Mouse (Mus musculus): ENCODE data around the gene Junb.
A peak's percentile ranks its signal among the peaks of the same experiment; 100 is the strongest.

Junb gene

DNA sequence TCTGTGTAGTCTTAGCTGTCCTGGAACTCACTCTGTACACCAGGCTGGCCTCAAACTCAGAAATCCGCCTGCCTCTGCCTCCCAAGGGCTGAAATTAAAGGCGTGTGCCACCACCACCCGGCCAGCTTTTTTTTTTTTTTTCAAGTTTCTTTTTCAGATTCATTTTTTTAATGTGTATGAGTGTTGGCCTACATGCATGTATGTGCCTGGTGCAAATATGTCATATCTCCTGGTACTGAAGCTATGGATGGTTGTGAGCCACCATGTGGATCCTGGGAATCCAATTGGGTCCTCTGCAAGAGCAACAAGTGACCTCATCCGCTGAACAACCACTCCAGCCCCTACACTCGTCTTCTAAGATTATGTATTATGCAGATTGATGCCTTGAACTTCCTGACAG is 8.9 kb upstream of the Junb start:
- DNase-seq = no peak

DNA sequence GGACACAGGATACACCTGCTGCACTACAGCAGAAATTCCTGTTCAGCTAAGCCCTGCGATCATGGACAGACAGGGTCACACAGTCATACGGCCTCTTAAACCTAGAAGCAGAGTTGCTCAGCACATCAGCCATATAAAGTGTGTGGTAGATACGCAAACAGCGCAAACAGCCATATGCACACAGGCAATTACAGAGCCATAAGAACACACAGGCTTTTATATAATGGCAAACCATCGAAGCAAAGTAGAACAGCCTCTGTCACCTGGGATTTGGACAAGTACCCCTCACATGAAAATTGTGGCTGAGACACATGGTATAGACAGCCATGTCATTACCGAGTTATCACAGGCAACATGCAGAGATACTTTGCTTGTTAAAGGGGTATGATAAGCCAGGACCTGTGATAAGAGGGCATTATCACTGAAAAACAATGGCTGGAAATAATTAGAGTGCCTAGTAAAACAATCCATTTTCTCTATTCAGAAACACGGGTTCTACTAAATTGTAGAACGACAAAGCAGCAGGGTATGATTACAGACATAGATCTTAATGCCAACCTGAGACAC is 7.9 kb upstream of the Junb start:
- no peak for DNase-seq

DNA sequence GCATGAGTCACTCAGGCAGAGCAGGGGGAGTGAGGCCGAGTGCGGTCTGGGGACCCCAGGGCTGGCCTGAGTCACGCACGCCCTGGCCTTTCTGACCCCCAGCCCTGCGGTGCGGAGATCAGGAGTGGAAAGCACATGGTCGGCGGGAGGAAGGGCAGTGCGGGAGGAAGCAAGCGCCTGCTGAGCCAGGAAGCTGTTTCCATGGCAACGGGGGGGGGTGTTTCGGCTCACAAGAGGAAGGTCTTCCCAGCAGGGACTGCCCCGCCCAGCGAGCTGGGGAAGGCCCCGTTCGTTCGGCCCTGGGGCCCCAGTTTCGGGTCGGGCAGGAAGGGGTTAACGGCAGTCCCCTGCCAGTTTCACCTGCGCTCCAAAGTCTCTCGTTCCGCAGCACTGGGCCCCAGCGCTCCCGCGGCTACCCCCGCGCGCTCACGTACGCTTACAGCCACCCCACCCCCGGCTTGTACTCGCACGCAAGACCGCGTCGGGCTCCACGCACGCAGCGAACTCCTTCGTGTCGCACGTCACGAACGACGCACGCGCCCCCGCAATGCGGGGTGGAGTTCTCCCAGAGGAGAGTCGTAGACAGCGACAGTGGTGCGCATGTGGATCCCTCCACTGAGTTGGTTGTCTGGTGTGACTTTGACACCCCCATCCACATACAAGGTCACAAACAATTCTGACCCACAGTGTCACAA is 7.3 kb upstream of the Junb start:
- peak; percentile 89 to 91 for DNase-seq

DNA sequence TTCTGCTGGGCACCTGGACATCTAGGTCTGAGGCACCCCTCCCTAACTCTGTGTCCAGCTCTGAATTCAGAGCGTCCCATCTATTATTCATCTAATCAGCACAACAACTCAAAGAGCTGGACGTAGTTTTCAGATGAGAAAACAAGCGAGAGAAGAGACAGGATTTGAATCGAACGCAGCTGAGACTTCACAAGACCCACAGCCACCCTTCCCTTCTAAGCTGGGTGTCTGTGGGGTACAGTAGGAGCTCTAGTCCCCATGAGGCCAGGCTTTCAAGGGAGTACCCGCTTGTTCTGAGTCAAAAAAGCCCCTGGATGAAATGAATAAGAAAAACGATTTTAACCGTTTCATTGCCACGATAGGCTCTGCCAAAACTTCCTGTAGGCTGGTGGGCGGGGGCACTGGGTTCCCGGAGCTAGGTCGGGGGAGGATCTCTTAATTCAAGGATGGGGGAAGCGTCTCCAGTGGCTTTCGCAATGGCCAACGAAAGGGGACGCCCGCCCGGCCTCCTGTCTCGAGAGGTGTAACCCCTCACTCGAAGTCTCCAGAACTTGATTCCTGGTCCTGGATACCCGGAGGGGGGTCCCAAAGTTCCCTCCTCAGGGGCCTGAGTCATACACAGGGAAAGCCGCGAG is 6.6 kb upstream of the Junb start:
- DNase-seq = peak in 1 of 2 experiments; percentile 33

DNA sequence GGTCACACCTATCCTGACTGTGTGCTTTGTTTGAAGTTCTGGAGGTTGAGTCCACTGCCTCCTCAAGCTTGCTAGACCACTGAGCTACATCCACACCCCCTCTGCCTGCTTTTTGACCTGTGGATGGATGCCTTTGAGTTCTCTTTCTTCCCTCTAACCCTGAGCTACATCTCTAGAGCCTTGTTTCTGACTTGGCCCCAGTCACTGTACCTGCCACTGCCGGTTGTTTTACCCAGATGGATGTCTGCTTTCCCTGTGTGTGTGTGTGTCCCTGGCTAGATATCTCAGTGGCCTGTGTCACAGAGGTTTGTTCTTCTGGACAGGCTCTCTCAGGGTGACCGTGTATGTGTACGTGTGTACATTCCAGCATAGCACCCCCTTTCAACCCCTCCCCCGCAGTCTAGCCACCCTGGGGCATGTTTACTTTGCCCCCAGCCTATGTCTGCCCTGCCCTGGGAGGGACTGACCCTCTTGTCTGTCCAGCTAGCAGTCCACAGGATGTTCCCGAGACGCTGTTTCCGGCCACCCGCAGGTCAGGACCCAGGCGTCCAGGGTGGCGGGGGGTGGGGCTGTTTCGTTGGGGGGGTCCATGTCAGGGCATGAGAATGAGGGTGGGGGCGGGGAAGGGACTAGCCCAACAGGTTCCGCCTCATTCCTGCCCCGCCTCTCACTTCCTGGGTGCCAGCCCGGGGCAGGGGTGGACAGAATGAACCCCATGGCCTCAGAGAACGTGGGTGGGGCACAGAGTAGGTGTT is 6.0 kb upstream of the Junb start:
- DNase-seq = peak; percentile 61 to 69

DNA sequence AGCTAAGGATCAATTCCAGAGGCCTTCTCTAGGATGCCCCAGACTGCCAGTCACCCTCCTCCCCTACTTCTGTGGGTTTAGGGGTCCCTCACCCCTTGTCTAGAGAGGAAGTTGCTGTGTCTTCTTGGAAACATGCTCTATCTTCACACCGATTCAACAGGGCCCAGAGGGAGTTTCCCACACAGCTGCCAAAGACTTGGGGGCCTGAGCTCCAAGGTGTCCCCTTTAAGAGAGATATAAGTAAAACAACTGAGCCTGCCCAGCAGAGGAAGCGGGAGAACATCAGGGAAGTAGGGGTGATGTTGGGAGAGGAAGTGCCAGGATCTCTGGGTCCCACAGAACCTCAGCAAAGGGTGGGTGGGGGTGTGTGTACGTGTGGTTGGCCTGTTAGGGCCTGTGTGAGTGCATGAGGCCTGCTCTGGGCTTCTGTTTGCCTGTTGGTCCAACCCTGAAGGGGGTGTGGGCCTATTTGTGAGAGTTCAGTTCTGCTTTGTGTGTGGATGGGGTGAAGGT is 4.0 kb upstream of the Junb start:
- DNase-seq = no peak

DNA sequence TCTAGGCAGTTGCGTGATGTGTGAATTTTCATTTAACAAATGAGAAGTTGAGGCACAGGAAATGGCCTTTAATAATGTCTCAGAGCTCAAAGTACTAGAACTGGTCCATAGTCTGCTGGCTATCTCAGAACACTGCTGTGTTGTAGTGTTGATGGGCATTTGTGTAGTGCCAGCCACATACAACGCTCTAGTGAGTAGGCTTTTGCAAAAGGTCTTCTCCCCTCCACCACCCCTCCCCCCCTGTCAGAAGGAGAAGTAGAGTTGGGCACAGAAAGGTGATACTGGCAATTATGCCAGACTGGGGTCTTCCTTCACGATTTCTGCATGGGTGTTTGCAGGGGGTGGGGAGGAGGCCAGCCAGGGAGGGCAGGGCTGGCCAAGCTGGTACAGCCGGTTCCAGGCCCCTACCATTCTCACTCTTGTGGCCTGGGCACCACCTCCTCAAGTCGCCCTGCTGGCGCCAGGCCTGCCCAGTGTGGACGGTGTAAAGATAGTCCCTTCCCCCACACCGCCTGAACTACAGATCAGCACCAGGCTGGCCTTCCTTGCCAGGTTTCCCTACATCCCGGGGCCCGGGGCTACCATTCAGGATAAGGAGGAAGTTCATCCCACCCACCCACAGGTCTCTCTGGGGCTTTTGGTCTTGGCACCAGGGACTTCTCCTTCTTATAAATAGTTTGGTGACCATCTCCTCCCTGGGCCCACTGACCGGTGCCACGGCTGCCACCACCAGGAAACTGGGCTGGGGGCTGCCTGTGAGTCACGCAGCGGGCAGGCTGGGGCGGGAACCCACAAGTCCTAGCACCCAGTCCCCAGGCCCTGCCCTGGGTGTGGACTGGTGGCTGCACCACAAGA is 3.4 kb upstream of the Junb start:
- peak; percentile 55 to 72 for DNase-seq

DNA sequence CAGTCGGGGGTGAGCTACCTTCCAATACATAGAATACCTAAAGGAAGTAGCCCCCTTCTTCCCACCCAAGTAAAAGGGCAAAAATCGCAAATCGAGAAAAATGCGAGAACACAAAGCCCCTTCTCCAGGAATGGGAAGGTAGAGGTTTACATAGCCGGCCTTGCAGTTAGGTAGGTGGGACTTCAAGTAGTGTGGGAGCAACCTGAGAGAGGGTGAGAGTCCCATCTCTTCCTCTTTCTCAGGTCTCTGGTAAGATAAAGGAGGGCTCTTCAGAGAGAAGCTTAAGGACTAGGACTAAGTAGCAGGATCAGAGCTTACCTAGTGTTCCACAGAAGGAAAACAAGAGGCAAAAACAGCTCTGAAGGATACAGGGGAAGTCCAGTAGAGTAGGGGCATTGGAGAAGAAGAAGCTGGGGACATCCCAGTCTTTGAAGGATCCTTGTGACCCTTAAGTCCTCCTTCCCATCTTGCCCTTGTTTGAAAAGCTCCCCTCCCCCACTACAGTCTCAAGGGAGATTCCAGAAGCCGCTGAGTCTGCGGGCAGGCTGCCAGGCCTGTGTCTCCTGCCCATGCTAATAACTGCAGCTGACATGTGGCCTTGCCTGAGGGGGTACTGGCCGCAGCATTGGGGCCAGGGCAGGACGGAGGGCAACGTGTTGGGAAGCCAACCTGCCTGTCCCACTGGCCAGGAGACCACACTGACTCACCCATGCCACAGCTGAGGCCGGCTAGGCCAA is 2.3 kb upstream of the Junb start:
- peak; percentile 95 to 97 for DNase-seq

DNA sequence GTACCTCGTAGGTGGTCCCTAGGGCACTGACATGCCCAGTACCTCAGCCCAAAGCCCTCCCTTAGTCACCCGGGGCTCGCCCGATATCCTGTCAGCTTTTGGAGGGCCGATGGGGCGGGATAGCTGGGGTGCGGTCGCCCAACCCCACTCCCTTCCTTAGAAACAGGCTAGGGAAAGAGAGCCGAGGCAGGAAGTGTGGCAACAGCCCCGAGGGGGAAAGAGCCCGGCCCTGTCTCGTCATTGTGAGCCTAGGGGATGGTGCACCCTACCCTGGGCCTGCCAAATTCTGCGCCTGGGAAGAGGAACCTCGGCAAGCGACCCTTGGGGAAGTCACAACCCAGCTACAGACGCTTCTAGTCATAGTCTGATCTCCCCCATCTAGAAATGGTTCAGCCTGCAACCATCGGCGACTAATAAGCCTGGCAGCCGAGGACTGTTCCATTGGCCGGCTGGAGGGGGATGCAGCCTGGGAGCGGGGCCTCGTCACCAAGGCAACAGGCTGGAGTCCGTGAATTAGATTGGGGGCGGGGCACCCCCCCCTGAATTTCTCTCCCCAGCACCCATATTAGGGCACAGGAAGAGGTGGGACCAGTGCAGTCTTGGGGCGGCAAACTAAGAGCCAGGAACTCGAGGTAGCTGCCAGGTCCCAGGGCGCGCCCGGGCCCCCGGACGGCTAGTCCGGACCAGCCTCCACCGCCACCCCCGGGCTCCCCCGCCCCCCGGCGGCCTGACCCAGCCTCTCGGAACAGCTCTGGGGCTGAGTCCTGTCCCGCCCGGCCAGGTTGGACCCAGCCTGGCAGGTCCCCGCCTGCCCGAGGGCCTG is 1.3 kb upstream of the Junb start:
- DNase-seq = peak; percentile 96 to 97

DNA sequence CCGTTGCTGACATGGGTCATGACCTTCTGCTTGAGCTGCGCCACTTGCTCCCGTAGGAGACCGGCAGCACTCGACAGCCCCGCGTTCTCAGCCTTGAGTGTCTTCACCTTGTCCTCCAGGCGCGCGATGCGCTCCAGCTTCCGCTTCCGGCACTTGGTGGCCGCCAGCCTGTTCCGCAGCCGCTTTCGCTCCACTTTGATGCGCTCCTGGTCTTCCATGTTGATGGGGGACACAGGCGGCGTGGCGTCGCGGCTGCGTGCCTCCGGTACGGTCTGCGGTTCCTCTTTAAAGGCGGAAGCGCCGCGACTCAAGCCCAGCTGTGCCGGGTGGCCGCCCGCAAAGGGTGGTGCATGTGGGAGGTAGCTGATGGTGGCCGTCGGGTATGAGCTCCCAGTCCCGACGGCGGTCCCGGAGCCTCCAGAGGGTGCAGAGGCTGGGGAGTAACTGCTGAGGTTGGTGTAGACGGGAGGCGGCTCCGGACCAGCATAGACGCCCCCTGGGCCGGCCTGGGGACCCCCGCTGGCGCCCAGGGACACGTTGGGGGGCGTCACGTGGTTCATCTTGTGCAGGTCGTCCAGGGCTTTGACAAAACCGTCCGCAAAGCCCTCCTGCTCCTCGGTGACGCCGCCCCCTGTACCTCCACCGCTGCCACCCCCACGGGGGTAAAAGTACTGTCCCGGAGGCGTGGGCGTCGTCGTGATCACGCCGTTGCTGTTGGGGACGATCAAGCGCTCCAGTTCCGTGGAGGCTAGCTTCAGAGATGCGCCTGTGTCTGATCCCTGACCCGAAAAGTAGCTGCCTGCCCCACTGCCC is 877 bp downstream of the Junb start:
- DNase-seq = peak; percentile 40 to 60

DNA sequence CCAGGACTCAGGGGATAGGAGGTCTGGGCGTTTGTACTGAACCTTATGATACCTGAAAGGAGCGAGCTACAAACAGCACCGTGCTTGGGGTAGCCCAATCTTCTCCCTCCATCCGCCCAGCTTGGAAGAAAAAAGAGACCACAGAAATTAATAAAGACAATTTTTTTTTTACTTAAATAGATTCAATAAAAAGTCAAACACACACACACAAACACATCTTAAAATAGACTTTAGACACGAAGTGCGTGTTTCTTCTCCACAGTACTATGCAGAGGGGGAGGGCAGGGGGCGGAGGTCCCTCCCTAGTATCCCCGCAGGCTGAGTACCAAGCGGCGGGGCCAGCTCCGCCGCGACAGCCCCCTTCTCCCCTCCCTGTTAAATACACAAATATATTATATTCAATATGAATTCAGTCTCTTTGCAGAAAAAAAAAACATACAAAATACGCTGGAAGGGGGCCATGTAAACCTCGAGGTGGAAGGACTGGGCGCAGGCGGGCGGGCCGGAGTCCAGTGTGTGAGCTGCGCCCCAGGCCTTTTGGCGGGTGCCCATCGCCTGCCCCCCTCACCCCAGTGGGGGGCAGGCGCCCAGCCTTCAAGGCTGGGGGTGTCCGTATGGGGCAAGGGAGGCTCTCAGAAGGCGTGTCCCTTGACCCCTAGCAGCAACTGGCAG is 1.6 kb downstream of the Junb start:
- DNase-seq = peak in 1 of 2 experiments; percentile 61

DNA sequence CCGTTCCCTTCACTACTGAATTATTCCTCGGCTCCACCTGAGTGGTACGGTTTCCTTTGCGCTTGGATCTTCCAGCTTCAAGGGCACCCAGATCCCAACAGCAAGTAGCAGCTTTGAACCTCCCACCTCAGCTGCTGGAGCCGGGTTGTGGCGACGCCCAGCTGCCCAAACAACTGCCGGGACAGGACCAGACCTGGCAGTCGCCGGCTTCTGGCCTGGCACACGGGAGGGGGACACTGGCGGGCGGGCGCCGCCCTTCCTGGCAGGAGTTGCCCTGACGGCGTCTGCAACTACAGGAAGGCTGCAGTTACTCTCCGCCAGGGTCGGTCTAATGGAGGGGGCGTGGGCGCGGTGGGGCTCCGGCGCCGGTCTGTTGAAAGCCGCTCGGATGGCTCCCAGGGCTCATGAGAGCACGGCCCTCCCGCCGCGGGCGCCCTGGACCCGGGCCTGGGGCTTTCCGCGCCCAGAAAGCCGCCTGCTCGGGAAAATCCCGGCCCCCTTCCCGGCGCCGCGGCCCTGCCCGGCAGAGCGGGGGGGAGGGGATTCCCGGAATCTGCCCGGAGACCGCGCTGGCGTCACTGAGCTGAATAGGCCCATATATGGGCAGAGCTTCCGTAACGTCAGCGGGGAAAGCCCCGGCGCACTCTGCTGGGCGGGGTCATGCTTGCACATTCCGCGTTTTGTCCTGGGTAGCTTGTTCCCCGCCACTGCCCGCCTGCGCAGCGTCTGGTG is 2.3 kb downstream of the Junb start:
- DNase-seq = peak; percentile 95 to 97

DNA sequence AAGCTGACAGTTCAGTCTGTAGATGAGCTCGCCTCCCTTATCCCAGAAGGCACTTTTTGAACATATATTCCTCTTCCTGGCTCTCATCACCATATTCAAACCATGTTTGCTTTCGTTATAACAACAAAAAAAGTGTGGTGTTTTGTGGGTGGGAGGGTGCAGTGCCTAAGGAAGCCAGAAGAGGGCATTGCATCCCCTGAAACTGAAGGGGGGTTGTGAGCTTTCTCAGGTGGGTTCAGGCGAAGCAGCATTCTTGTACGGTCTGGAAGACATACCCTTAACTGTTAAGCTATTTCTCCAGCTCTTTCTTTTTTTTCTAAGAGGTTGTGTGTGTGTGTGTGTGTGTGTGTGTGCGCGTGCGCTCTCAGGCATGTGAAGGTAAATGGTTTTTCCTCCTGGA is 3.1 kb downstream of the Junb start:
- DNase-seq = peak; percentile 61 to 73

DNA sequence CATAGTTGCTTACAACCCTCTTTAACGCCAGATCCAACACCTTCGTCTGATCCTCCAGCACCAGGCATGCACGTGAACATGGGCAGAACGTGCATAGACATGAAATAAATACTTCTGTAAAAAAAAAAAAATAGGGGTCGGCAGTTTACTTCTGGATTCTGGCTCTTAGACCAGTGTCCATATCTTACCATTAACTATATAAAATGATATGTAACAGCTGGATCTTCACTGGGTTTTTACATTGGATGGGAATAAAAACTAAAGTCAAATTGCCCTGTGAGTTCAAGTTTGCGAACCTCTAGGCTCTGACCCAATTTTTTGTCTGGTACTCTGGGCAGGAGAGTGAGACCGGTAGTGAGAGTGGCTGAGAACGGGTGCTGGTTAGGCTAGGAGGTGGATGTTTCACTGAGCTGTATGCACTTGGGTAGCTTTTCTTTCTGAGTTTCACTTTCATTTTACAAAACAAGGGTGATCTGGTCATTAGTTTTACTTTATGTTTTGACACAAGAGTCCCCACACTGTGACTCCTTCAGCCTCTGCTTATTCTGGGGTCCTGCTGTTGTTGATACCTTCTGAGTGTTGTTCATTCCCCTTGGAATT is 3.9 kb downstream of the Junb start:
- no peak for DNase-seq

DNA sequence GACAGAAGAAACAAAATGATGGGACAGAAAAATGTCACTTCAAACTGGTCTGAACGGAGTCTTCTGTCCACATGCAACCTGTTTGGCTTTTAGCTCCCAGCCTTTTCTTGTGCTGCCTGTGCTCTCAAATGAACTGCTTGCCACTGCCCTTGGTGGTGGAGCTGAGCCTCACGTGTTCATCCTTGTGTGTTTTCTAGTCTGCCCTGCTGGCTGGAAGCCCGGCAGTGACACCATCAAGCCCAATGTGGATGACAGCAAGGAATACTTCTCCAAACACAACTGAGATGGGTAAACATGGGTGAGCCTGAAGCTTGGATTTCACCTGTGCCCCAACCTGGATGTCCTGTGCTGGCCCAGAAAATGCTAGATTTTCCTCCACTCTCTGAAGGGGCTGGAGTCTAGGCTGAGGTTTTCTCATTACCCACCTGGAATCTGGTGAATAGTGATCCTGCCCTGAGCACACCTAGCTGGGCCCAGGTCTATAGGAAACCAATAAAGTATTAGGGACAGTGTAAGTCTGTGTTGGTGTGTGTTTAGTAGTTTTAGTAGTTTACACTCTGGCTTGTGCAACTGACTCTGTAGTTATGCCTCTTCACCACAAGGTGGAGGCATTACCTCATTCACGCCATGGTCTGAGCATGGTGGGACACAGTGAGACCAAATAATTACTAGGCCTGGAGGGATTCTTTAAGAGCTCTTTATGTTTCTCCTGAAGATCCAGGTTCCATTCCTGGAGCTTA is 4.5 kb downstream of the Junb start:
- peak; percentile 64 to 72 for DNase-seq

DNA sequence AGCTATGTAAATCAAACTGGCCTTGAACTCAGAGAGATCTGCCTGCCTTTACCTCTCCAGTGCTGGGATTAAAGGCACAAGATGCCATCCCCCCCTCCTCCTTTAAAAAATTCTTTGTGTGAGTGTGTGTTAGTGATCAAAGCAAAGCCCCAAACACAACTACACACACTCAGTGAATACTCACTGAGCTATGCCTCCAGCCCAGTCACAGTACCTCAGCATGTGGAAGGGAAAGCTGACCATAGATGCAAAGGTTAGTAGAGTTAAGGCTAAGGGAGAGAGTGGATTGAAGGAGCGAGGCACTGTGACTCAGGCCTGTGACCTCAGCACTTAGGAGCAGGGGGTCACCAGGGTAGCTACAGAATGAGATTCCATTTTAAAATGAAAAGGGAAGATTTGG is 5.4 kb downstream of the Junb start:
- no peak for DNase-seq

DNA sequence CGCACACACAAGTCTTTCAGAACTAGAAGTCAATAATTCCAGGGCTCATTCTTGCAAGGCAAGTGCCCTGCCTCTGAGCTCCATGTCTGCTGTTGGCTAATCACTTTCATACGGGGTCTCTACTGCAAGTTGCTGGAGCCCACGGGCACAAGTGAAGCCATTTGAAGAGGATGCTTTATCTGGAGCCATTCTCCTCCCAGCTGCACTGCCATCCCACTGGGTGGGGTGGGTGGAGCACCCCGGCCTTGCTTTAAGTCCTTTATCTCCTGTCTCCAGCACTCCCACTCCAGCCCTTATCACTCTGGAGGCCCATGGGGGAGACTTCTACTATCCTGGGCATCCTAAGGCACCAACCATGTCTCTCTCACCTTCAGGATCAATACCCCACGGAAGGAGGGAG is 7.6 kb downstream of the Junb start:
- no peak for DNase-seq
